12 mouse cellular contexts compared by ENCODE assay signal in the genomic region with DNA sequence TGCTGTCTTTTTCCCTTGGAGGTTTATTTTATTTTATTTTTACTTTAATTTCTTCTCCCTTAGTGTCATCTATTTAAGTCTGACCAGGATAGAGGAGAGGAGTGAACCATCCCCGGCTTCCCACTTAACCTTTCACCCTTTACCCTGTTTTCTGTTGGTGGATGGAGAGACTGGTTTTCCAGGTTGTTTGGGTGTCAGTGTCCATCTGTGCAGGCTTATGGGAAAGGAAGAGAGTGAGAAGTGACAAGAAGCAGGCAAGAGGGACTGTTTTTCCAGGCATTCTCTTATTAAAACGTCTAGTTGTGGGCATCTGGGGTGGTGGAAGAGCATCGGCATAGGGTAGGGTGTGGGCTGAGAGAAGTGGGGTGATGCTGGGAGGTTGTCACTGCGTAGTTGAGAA.
DNase-seq lines count a peak whose midpoint lies in the region; ATAC-seq and TF ChIP-seq lines count a peak whose summit lies in the region.
"Had no signal": no experiment of that assay in that cellular context is flagged by ENCODE, and none has a peak within 500 bp of the region (broad histone marks: within the 10 kb centered on the region; RNA-seq: fewer than 3 reads in every experiment).

No protein-coding gene starts in this region.

- no peak for TF ChIP-seq CTCF in gastrocnemius, adult 2 months (IDR thresholded peaks at IDR 0.05)
- TF ChIP-seq CTCF in layer of hippocampus, adult 2 months (conservative IDR thresholded peaks at IDR 0.05), result no peak
- no peak for TF ChIP-seq CTCF in hindbrain, postnatal 0 days (IDR thresholded peaks at IDR 0.05; ENCODE audit: low read depth)

- WGBS in hindbrain, postnatal 0 days, result 78% methylated on average over 4 of the region's 4 CpGs

- no peak for DNase-seq in gastrocnemius, adult 2 months
- DNase-seq in gastrocnemius, postnatal 10 days, result no peak
- DNase-seq in layer of hippocampus, adult 2 months (ENCODE audit: low spot score in 2 of 2), result no peak
- no peak for DNase-seq in layer of hippocampus, adult 11-12 months (ENCODE audit: low spot score)
- DNase-seq in hindbrain, postnatal 0 days (ENCODE audit: low spot score), result no peak
- DNase-seq in lung, postnatal 4 days, result no peak
- DNase-seq: thymus, postnatal 4 days had no signal

- peak; percentile 15; the same call in 1 of the 2 replicates for ATAC-seq in hindbrain, postnatal 0 days
- ATAC-seq: activated CD4-positive, CD25-positive, alpha-beta regulatory T cell, adult 4 months had no signal

- no peak overlapping the region for H3K9ac ChIP-seq in hindbrain, postnatal 0 days (replicated peaks; ENCODE audit: low read length)
- H3K9ac ChIP-seq: embryonic facial prominence, embryonic 12.5 days had no signal

- no peaks in the 10 kb centered on the region for H3K36me3 ChIP-seq in hindbrain, postnatal 0 days (ENCODE audit: insufficient read depth, low read length)
- H3K36me3 ChIP-seq: embryonic facial prominence, embryonic 12.5 days; limb, embryonic 10.5 days had no signal

- no peaks in the 10 kb centered on the region for H3K27me3 ChIP-seq in hindbrain, postnatal 0 days (ENCODE audit: insufficient read depth, low read length)
- H3K27me3 ChIP-seq: embryonic facial prominence, embryonic 12.5 days had no signal

- H3K4me2 ChIP-seq in hindbrain, postnatal 0 days (ENCODE audit: low read depth, low read length), result peak overlapping the region; percentile 65
- H3K4me2 ChIP-seq: embryonic facial prominence, embryonic 12.5 days had no signal

- intact Hi-C loops in gastrocnemius, adult 2 months (cut with DNase I), result loop anchor here (1.0 to 2.0 kb wide), 2 partner anchors 15 to 41 kb away; no protein-coding TSS in a partner anchor

- peak overlapping the region; percentile 82 for H3K4me3 ChIP-seq in gastrocnemius, adult 2 months
- peak overlapping the region; percentile 75 for H3K4me3 ChIP-seq in layer of hippocampus, adult 2 months
- peak overlapping the region; percentile 58 for H3K4me3 ChIP-seq in brown adipose tissue, adult 24 weeks (ENCODE audit: insufficient read depth, low read depth, low read length)
- peak overlapping the region; percentile 31; the same call in 1 of the 2 replicates for H3K4me3 ChIP-seq in hindbrain, postnatal 0 days (ENCODE audit: low read length)
- H3K4me3 ChIP-seq: embryonic facial prominence, embryonic 12.5 days; limb, embryonic 10.5 days; megakaryocyte, embryonic 14.5 days had no signal

- H3K9me3 ChIP-seq in hindbrain, postnatal 0 days (ENCODE audit: low read length), result no peaks in the 10 kb centered on the region
- H3K9me3 ChIP-seq: embryonic facial prominence, embryonic 12.5 days; limb, embryonic 10.5 days; megakaryocyte, embryonic 14.5 days had no signal

- H3K27ac ChIP-seq in gastrocnemius, adult 2 months, result peak overlapping the region; percentile 98
- peak overlapping the region; percentile 97 for H3K27ac ChIP-seq in layer of hippocampus, adult 2 months
- H3K27ac ChIP-seq in brown adipose tissue, adult 24 weeks (replicated peaks; ENCODE audit: low read depth, low read length), result peak overlapping the region; percentile 87
- peak overlapping the region; percentile 78; the same call in 1 of the 2 replicates for H3K27ac ChIP-seq in hindbrain, postnatal 0 days
- H3K27ac ChIP-seq: embryonic facial prominence, embryonic 12.5 days; limb, embryonic 10.5 days had no signal

- H3K4me1 ChIP-seq in brown adipose tissue, adult 24 weeks (ENCODE audit: control insufficient read depth, insufficient read depth, insufficient read length, low read length), result peaks cover 20% of the 10 kb centered on the region
- no peaks in the 10 kb centered on the region for H3K4me1 ChIP-seq in hindbrain, postnatal 0 days (ENCODE audit: insufficient read depth, low read length)
- H3K4me1 ChIP-seq: embryonic facial prominence, embryonic 12.5 days; limb, embryonic 10.5 days had no signal

Comparison
In these comparisons a context has a peak if more than half of its experiments do, and no peak if none do; other contexts are left out.
1. H3K4me3 ChIP-seq: peak in every context shown above with its lines; median percentile 82 in gastrocnemius, adult 2 months; 75 in layer of hippocampus, adult 2 months; 58 in brown adipose tissue, adult 24 weeks; 31 in hindbrain, postnatal 0 days.